9 mouse cellular contexts compared by ENCODE assay signal in the genomic region with DNA sequence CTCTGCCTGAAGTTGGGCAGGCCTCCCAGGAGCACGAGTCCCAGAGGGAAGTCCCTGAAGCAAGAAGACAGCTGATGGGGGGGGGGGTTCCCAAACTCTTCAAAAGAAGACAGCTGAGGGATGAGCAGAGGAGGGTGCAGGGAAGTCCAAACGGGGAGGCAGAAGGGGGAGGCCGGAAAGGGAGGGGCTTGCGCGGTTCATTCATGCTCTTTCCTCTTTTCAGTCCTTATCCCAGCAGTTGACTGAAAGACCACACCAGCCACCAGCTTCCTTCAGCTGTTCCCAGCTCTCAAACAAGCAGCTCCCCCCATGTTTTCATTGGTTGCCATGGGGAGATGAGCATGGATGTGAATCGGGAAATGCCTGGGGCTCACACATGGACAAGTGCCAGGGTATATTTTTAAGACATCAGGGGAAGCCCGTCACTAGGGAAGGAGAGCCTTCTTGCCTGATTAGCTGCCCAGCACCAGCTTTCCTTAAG. TPM values are rescaled to one million over a fixed set of nuclear protein-coding genes. Genes with fewer than 3 reads are reported as not detected.
DNase-seq lines count a peak whose midpoint lies in the region; ATAC-seq and TF ChIP-seq lines count a peak whose summit lies in the region.
"Had no signal": no experiment of that assay in that cellular context is flagged by ENCODE, and none has a peak within 500 bp of the region (broad histone marks: within the 10 kb centered on the region; RNA-seq: fewer than 3 reads in every experiment).

No protein-coding gene starts in this region.

- H3K4me3 ChIP-seq in lung, adult 2 months (replicated peaks; ENCODE audit: extremely low read depth, low read depth, low read length) = no peak overlapping the region
- H3K4me3 ChIP-seq: embryonic facial prominence, embryonic 12.5 days had no signal

- peak; percentile 30 to 35 for DNase-seq in cerebellum, postnatal 10 days
- no peak for DNase-seq in cerebellum, adult 9-10 months
- peak; percentile 12 to 27 for DNase-seq in lung, adult 18-20 months
- no peak for DNase-seq in lung, adult 2 months
- DNase-seq in splenic B cell, adult 2 months (ENCODE audit: low read depth, low spot score) = peak; percentile 35
- DNase-seq in urinary bladder, adult 18-20 months (ENCODE audit: low spot score in 2 of 2) = no peak
- DNase-seq in cerebellum, postnatal 25 days = no peak

- TF ChIP-seq CTCF in lung, adult 2 months (IDR thresholded peaks at IDR 0.05; ENCODE audit: insufficient read depth, low read length) = no peak

- no peak for TF ChIP-seq POLR2A in lung, adult 2 months (IDR thresholded peaks at IDR 0.05; ENCODE audit: borderline replicate concordance, extremely low read depth, low read depth, low read length)

- H3K36me3 ChIP-seq in splenic B cell, adult 2 months (ENCODE audit: control insufficient read depth, insufficient read depth, low read length, poor library complexity, severe bottlenecking) = no peaks in the 10 kb centered on the region
- H3K36me3 ChIP-seq: embryonic facial prominence, embryonic 12.5 days had no signal

- 28% methylated on average over 7 of the region's 7 CpGs for WGBS in lung, adult 2 months

- ATAC-seq in inflammation-experienced regulatory T-cells, adult 6 months = peak; percentile 61

- H3K27me3 ChIP-seq in splenic B cell, adult 2 months (ENCODE audit: control insufficient read depth, insufficient read depth, low read length, poor library complexity, severe bottlenecking) = no peaks in the 10 kb centered on the region
- H3K27me3 ChIP-seq: embryonic facial prominence, embryonic 12.5 days had no signal

- no peaks in the 10 kb centered on the region for H3K4me1 ChIP-seq in lung, adult 2 months (ENCODE audit: control insufficient read depth, insufficient read depth, low read length)

RNA-seq across cellular contexts. Expression of a gene that starts 22.0 kb away (rescaled TPM):
- 37.6 and 55.3 TPM in 2 replicates for polyA plus RNA-seq in lung, adult 2 months (2012; rRNA removed)
- 1 to 10 TPM; 2.1 to 6.2 (median 3.5) TPM for polyA plus RNA-seq in inflammation-experienced regulatory T-cells, adult 6 months (2017; shearing (Covaris generic))

Comparison
In these comparisons a context has a peak if more than half of its experiments do, and no peak if none do; other contexts are left out.
1. DNase-seq: peak in cerebellum, postnatal 10 days (2 of 2), lung, adult 18-20 months (2 of 2) and splenic B cell, adult 2 months (single experiment); none in cerebellum, adult 9-10 months (single experiment), lung, adult 2 months (single experiment), urinary bladder, adult 18-20 months (0 of 2) and cerebellum, postnatal 25 days (0 of 2).